ENCODE assay signal across 7 mouse cellular contexts in genomic region chr9:44603454-44604289, GRCm38 (mm10). TPM values are rescaled to one million over a fixed set of nuclear protein-coding genes. Genes with fewer than 3 reads are reported as not detected.
DNase-seq lines count a peak whose midpoint lies in the region; ATAC-seq and TF ChIP-seq lines count a peak whose summit lies in the region.

No protein-coding gene starts in this region.

- H3K27me3 ChIP-seq in forebrain, embryonic 15.5 days = no peaks in the 10 kb centered on the region
- H3K27me3 ChIP-seq in hindbrain, embryonic 15.5 days = no peaks in the 10 kb centered on the region

- peak overlapping the region; percentile 92 for H3K4me2 ChIP-seq in forebrain, embryonic 15.5 days (replicated peaks)
- peak overlapping the region; percentile 95 for H3K4me2 ChIP-seq in hindbrain, embryonic 15.5 days

- peaks cover 45% of the 10 kb centered on the region for H3K4me1 ChIP-seq in forebrain, embryonic 15.5 days
- H3K4me1 ChIP-seq in hindbrain, embryonic 15.5 days (replicated peaks) = peaks cover 50% of the 10 kb centered on the region

- ATAC-seq in forebrain, embryonic 15.5 days (replicated peaks) = peak; percentile 65
- ATAC-seq in hindbrain, embryonic 15.5 days (ENCODE audit: low FRiP score, low read depth) = peak; percentile 71

- peak; percentile 89 for DNase-seq in Muller cell, postnatal 12 days (ENCODE audit: inconsistent ontology term)
- peak; percentile 83 for DNase-seq in brain, embryonic 18.5 days (ENCODE audit: low read depth, low spot score)
- DNase-seq in left cerebral cortex, adult 2 months (ENCODE audit: extremely low spot score in 1 of 2, low spot score in 2 of 2) = peak; percentile 25 to 35
- DNase-seq in right cerebral cortex, postnatal 14 days = peak; percentile 52

- peaks cover 13% of the 10 kb centered on the region for H3K36me3 ChIP-seq in forebrain, embryonic 15.5 days
- peaks cover 11% of the 10 kb centered on the region; the same call in 1 of the 2 replicates for H3K36me3 ChIP-seq in hindbrain, embryonic 15.5 days
- H3K36me3 ChIP-seq in macrophage (ENCODE audit: inconsistent target) = no peaks in the 10 kb centered on the region; the same call in 1 of the 2 replicates

- H3K9ac ChIP-seq in forebrain, embryonic 15.5 days (replicated peaks) = peak overlapping the region; percentile 100
- H3K9ac ChIP-seq in hindbrain, embryonic 15.5 days = peak overlapping the region; percentile 100

- no peaks in the 10 kb centered on the region for H3K9me3 ChIP-seq in forebrain, embryonic 15.5 days
- no peaks in the 10 kb centered on the region for H3K9me3 ChIP-seq in hindbrain, embryonic 15.5 days

- TF ChIP-seq CTCF in left cerebral cortex, adult 2 months (IDR thresholded peaks at IDR 0.05) = no peak

- peak overlapping the region; percentile 100 for H3K27ac ChIP-seq in forebrain, embryonic 15.5 days (replicated peaks)
- H3K27ac ChIP-seq in hindbrain, embryonic 15.5 days (replicated peaks) = peak overlapping the region; percentile 100
- peak overlapping the region; percentile 99 for H3K27ac ChIP-seq in left cerebral cortex, adult 2 months
- peak overlapping the region; percentile 88 for H3K27ac ChIP-seq in macrophage

- intact Hi-C loops in left cerebral cortex, adult 2 months (cut with DNase I) = loop anchor here (2.0 kb wide), 1 partner anchor 93 kb away; no protein-coding TSS in a partner anchor

- peaks cover 67% of the 10 kb centered on the region for H3K79me2 ChIP-seq in macrophage (ENCODE audit: inconsistent target)

- WGBS in forebrain, embryonic 15.5 days = under 1% methylated on average over 38 of the region's 38 CpGs
- under 1% methylated on average over 38 of the region's 38 CpGs for WGBS in hindbrain, embryonic 15.5 days
- under 1% methylated on average over 38 of the region's 38 CpGs for WGBS in macrophage (ENCODE audit: missing documents)

- peak overlapping the region; percentile 98 for H3K4me3 ChIP-seq in forebrain, embryonic 15.5 days
- H3K4me3 ChIP-seq in hindbrain, embryonic 15.5 days = peak overlapping the region; percentile 100
- peak overlapping the region; percentile 62 for H3K4me3 ChIP-seq in left cerebral cortex, adult 2 months
- peak overlapping the region; percentile 64 for H3K4me3 ChIP-seq in macrophage (ENCODE audit: inconsistent target)

RNA-seq across cellular contexts. Expression of gene Ddx6, which starts 1.0 kb away (rescaled TPM):
- polyA plus RNA-seq in forebrain, embryonic 15.5 days (2015; fragmentation: Nextera tagmentation; extraction: Ambion mirVana) = 22.9 and 23.1 TPM in 2 replicates
- polyA plus RNA-seq in hindbrain, embryonic 15.5 days (2015; fragmentation: Nextera tagmentation; extraction: Ambion mirVana) = 13.6 and 18.5 TPM in 2 replicates
- total RNA-seq in left cerebral cortex, adult 2 months (2021) = 100 to 1,000 TPM; 145 to 148 TPM
- 100 to 1,000 TPM in 25 of 26 experiments, 10 to 100 TPM in 1; 97.4 to 201 (median 127) TPM for total RNA-seq in macrophage (2018; cell fraction: chromatin; rRNA removed)
- 100 to 1,000 TPM; 103 to 169 (median 130) TPM for total RNA-seq in macrophage (2018; cell fraction: cytosol; rRNA removed)
- total RNA-seq in macrophage (2018; cell fraction: nucleus; rRNA removed) = 100 to 1,000 TPM; 122 to 185 (median 135) TPM
- 72.2 to 89.3 TPM (median 77.9 TPM) in 3 replicates for polyA plus RNA-seq in macrophage (2018)

RNA-seq across cellular contexts. Expression of gene Cxcr5, which starts 42.0 kb away (rescaled TPM):
- 0.06 TPM in 1 of 2 replicates, not detected in the other for polyA plus RNA-seq in forebrain, embryonic 15.5 days (2015; fragmentation: Nextera tagmentation; extraction: Ambion mirVana)
- 0.09 TPM in 1 of 2 replicates, not detected in the other for polyA plus RNA-seq in hindbrain, embryonic 15.5 days (2015; fragmentation: Nextera tagmentation; extraction: Ambion mirVana)
- not detected for total RNA-seq in left cerebral cortex, adult 2 months (2021)
- total RNA-seq in macrophage (2018; cell fraction: chromatin; rRNA removed) = not detected
- total RNA-seq in macrophage (2018; cell fraction: cytosol; rRNA removed) = under 1 TPM in 13 of 26 experiments, not detected in 13; 0.03 to 0.39 (median 0.07) TPM
- under 1 TPM in 3 of 26 experiments, not detected in 23; 0.17 to 0.29 (median 0.21) TPM for total RNA-seq in macrophage (2018; cell fraction: nucleus; rRNA removed)
- 0.09 TPM in 1 of 3 replicates, not detected in the others for polyA plus RNA-seq in macrophage (2018)

Comparison
In these comparisons a context has a peak if more than half of its experiments do, and no peak if none do; other contexts are left out.
1. Peak in every context shown above with its lines: DNase-seq, ATAC-seq, H3K4me3 ChIP-seq and H3K27ac ChIP-seq.
2. DNase-seq: peak in every context shown above with its lines; median percentile 89 in Muller cell, postnatal 12 days; 83 in brain, embryonic 18.5 days; 52 in right cerebral cortex, postnatal 14 days; 30 in left cerebral cortex, adult 2 months.